Mouse (Mus musculus): ENCODE data around the gene Orm2. TPM values are rescaled to one million over a fixed set of nuclear protein-coding genes. Genes with fewer than 3 reads are reported as not detected.
A peak's percentile ranks its signal among the peaks of the same experiment; 100 is the strongest.

The Orm2 gene
- polyA plus RNA-seq, 1 experiment from 2014 or later, result not detected

- 89% methylated on average over 8 of the region's 8 CpGs for WGBS
- H3K9me3 ChIP-seq (ENCODE audit: control insufficient read depth, low read length), result no peaks in the 10 kb centered on the region
Measured at GRCm38 (mm10) chr4:63344295-63344694, 18.0 kb upstream of the Orm2 start, which contains the start of gene Orm1. Gene Orm1, plus strand, starts transcription at chr4:63344560.

GRCm38 (mm10) chr4:63345261-63345660 lies 17.0 kb upstream of the Orm2 start:
- Histone ChIP-seq H3K4me2 (replicated peaks; ENCODE audit: low read depth, low read length) (no peak overlapping the region), H3K9ac (ENCODE audit: low read depth, low read length) (no peak overlapping the region), H3K27ac (ENCODE audit: low read depth, low read length) (no peak overlapping the region), H3K9me3 (ENCODE audit: control insufficient read depth, low read length) (no peaks in the 10 kb centered on the region), H3K4me1 (replicated peaks; ENCODE audit: control insufficient read depth, insufficient read depth, low read length) (no peaks in the 10 kb centered on the region), H3K27me3 (ENCODE audit: control insufficient read depth, insufficient read depth, low read length) (no peaks in the 10 kb centered on the region), H3K4me3 (ENCODE audit: low read depth, low read length) (no peak overlapping the region), H3K36me3 (ENCODE audit: control insufficient read depth, insufficient read depth, low read length) (no peaks in the 10 kb centered on the region)
- DNase-seq (ENCODE audit: low spot score) (no peak), ATAC-seq (ENCODE audit: low FRiP score) (no peak)

More at GRCm38 (mm10) chr4:63344295-63344694, 18.0 kb upstream of the Orm2 start, which contains the start of gene Orm1:
- H3K27ac ChIP-seq (ENCODE audit: low read depth, low read length), result no peak within 1 kb of the TSS
- no peaks in the 10 kb centered on the region for H3K36me3 ChIP-seq (ENCODE audit: control insufficient read depth, insufficient read depth, low read length)
- no peaks in the 10 kb centered on the region for H3K4me1 ChIP-seq (replicated peaks; ENCODE audit: control insufficient read depth, insufficient read depth, low read length)
- DNase-seq (ENCODE audit: low spot score) (no peak), ATAC-seq (ENCODE audit: low FRiP score) (no peak)
- no peak within 1 kb of the TSS for H3K4me3 ChIP-seq (ENCODE audit: low read depth, low read length)
- H3K9ac ChIP-seq (ENCODE audit: low read depth, low read length), result no peak within 1 kb of the TSS
- H3K27me3 ChIP-seq (ENCODE audit: control insufficient read depth, insufficient read depth, low read length), result no peaks in the 10 kb centered on the region
- H3K4me2 ChIP-seq (replicated peaks; ENCODE audit: low read depth, low read length), result no peak within 1 kb of the TSS

- no peak overlapping the region for H3K9ac ChIP-seq (ENCODE audit: low read depth, low read length)
- no peak overlapping the region for H3K4me2 ChIP-seq (replicated peaks; ENCODE audit: low read depth, low read length)
- H3K4me3 ChIP-seq (ENCODE audit: low read depth, low read length), result no peak overlapping the region
- ATAC-seq (ENCODE audit: low FRiP score), result no peak
- no peaks in the 10 kb centered on the region for H3K9me3 ChIP-seq (ENCODE audit: control insufficient read depth, low read length)
- H3K27ac ChIP-seq (ENCODE audit: low read depth, low read length), result no peak overlapping the region
- no peak for DNase-seq (ENCODE audit: low spot score)
- H3K27me3 ChIP-seq (ENCODE audit: control insufficient read depth, insufficient read depth, low read length), result no peaks in the 10 kb centered on the region
- 86% methylated on average over 4 of the region's 4 CpGs for WGBS
- H3K36me3 ChIP-seq (ENCODE audit: control insufficient read depth, insufficient read depth, low read length), result no peaks in the 10 kb centered on the region
- H3K4me1 ChIP-seq (replicated peaks; ENCODE audit: control insufficient read depth, insufficient read depth, low read length), result no peaks in the 10 kb centered on the region
Measured at GRCm38 (mm10) chr4:63346659-63347058, 15.6 kb upstream of the Orm2 start.

GRCm38 (mm10) chr4:63348524-63348923 lies 13.7 kb upstream of the Orm2 start:
- no peaks in the 10 kb centered on the region for H3K27me3 ChIP-seq (ENCODE audit: control insufficient read depth, insufficient read depth, low read length)
- no peak overlapping the region for H3K4me3 ChIP-seq (ENCODE audit: low read depth, low read length)
- H3K9me3 ChIP-seq (ENCODE audit: control insufficient read depth, low read length), result no peaks in the 10 kb centered on the region
- no peak overlapping the region for H3K9ac ChIP-seq (ENCODE audit: low read depth, low read length)
- no peak overlapping the region for H3K4me2 ChIP-seq (replicated peaks; ENCODE audit: low read depth, low read length)
- H3K4me1 ChIP-seq (replicated peaks; ENCODE audit: control insufficient read depth, insufficient read depth, low read length), result no peaks in the 10 kb centered on the region
- no peak for DNase-seq (ENCODE audit: low spot score)
- no peak overlapping the region for H3K27ac ChIP-seq (ENCODE audit: low read depth, low read length)
- WGBS, result 72% methylated on average over 6 of the region's 6 CpGs
- no peak for ATAC-seq (ENCODE audit: low FRiP score)
- H3K36me3 ChIP-seq (ENCODE audit: control insufficient read depth, insufficient read depth, low read length), result no peaks in the 10 kb centered on the region

- no peak for ATAC-seq (ENCODE audit: low FRiP score)
Measured at GRCm38 (mm10) chr4:63355877-63356665, 6.2 kb upstream of the Orm2 start, which contains the start of gene Orm3. Gene Orm3, plus strand, starts transcription at chr4:63356162.

GRCm38 (mm10) chr4:63356981-63357570 lies 5.2 kb upstream of the Orm2 start:
- Histone ChIP-seq H3K9ac (ENCODE audit: low read depth, low read length) (no peak overlapping the region), H3K27ac (ENCODE audit: low read depth, low read length) (no peak overlapping the region), H3K4me3 (ENCODE audit: low read depth, low read length) (no peak overlapping the region), H3K4me2 (replicated peaks; ENCODE audit: low read depth, low read length) (no peak overlapping the region), H3K9me3 (ENCODE audit: control insufficient read depth, low read length) (no peaks in the 10 kb centered on the region), H3K36me3 (ENCODE audit: control insufficient read depth, insufficient read depth, low read length) (no peaks in the 10 kb centered on the region), H3K4me1 (replicated peaks; ENCODE audit: control insufficient read depth, insufficient read depth, low read length) (no peaks in the 10 kb centered on the region), H3K27me3 (ENCODE audit: control insufficient read depth, insufficient read depth, low read length) (no peaks in the 10 kb centered on the region)
- 55% methylated on average over 2 of the region's 2 CpGs for WGBS
- no peak for DNase-seq (ENCODE audit: low spot score)
- ATAC-seq (ENCODE audit: low FRiP score), result no peak

More at GRCm38 (mm10) chr4:63355877-63356665, 6.2 kb upstream of the Orm2 start, which contains the start of gene Orm3:
- Histone ChIP-seq H3K36me3 (ENCODE audit: control insufficient read depth, insufficient read depth, low read length) (no peaks in the 10 kb centered on the region), H3K9ac (ENCODE audit: low read depth, low read length) (no peak within 1 kb of the TSS), H3K27ac (ENCODE audit: low read depth, low read length) (no peak within 1 kb of the TSS), H3K9me3 (ENCODE audit: control insufficient read depth, low read length) (no peaks in the 10 kb centered on the region), H3K4me2 (replicated peaks; ENCODE audit: low read depth, low read length) (no peak within 1 kb of the TSS), H3K4me3 (ENCODE audit: low read depth, low read length) (no peak within 1 kb of the TSS), H3K4me1 (replicated peaks; ENCODE audit: control insufficient read depth, insufficient read depth, low read length) (no peaks in the 10 kb centered on the region), H3K27me3 (ENCODE audit: control insufficient read depth, insufficient read depth, low read length) (no peaks in the 10 kb centered on the region)
- 79% methylated on average over 4 of the region's 4 CpGs for WGBS
- DNase-seq (ENCODE audit: low spot score), result no peak

- no peak overlapping the region for H3K27ac ChIP-seq (ENCODE audit: low read depth, low read length)
- H3K4me1 ChIP-seq (replicated peaks; ENCODE audit: control insufficient read depth, insufficient read depth, low read length), result no peaks in the 10 kb centered on the region
- 77% methylated on average over 6 of the region's 6 CpGs for WGBS
- no peaks in the 10 kb centered on the region for H3K36me3 ChIP-seq (ENCODE audit: control insufficient read depth, insufficient read depth, low read length)
- no peak overlapping the region for H3K4me3 ChIP-seq (ENCODE audit: low read depth, low read length)
- no peak overlapping the region for H3K4me2 ChIP-seq (replicated peaks; ENCODE audit: low read depth, low read length)
- H3K9me3 ChIP-seq (ENCODE audit: control insufficient read depth, low read length), result no peaks in the 10 kb centered on the region
- ATAC-seq (ENCODE audit: low FRiP score), result peak; percentile 36; the same call in 1 of the 2 replicates
- no peaks in the 10 kb centered on the region for H3K27me3 ChIP-seq (ENCODE audit: control insufficient read depth, insufficient read depth, low read length)
- no peak overlapping the region for H3K9ac ChIP-seq (ENCODE audit: low read depth, low read length)
- DNase-seq (ENCODE audit: low spot score), result no peak
Measured at GRCm38 (mm10) chr4:63359861-63360260, 2.4 kb upstream of the Orm2 start.

- Histone ChIP-seq H3K9me3 (ENCODE audit: control insufficient read depth, low read length) (no peaks in the 10 kb centered on the region), H3K4me3 (ENCODE audit: low read depth, low read length) (no peak overlapping the region), H3K4me1 (replicated peaks; ENCODE audit: control insufficient read depth, insufficient read depth, low read length) (no peaks in the 10 kb centered on the region), H3K27ac (ENCODE audit: low read depth, low read length) (no peak overlapping the region), H3K36me3 (ENCODE audit: control insufficient read depth, insufficient read depth, low read length) (no peaks in the 10 kb centered on the region), H3K4me2 (replicated peaks; ENCODE audit: low read depth, low read length) (no peak overlapping the region), H3K9ac (ENCODE audit: low read depth, low read length) (no peak overlapping the region), H3K27me3 (ENCODE audit: control insufficient read depth, insufficient read depth, low read length) (no peaks in the 10 kb centered on the region)
- WGBS, result 13% methylated on average over 4 of the region's 4 CpGs
- peak; percentile 90 for DNase-seq (ENCODE audit: low spot score)
- ATAC-seq (ENCODE audit: low FRiP score), result peak; percentile 38
Measured at GRCm38 (mm10) chr4:63368577-63368976, 6.3 kb downstream of the Orm2 start.

GRCm38 (mm10) chr4:63370897-63371296 lies 8.6 kb downstream of the Orm2 start:
- WGBS, result 27% methylated on average over 7 of the region's 7 CpGs
- no peak overlapping the region for H3K9ac ChIP-seq (ENCODE audit: low read depth, low read length)
- DNase-seq (ENCODE audit: low spot score) (no peak), ATAC-seq (ENCODE audit: low FRiP score) (no peak)
- H3K27ac ChIP-seq (ENCODE audit: low read depth, low read length), result no peak overlapping the region
- H3K4me2 ChIP-seq (replicated peaks; ENCODE audit: low read depth, low read length), result no peak overlapping the region
- H3K27me3 ChIP-seq (ENCODE audit: control insufficient read depth, insufficient read depth, low read length), result no peaks in the 10 kb centered on the region
- no peak overlapping the region for H3K4me3 ChIP-seq (ENCODE audit: low read depth, low read length)
- H3K9me3 ChIP-seq (ENCODE audit: control insufficient read depth, low read length), result no peaks in the 10 kb centered on the region
- H3K4me1 ChIP-seq (replicated peaks; ENCODE audit: control insufficient read depth, insufficient read depth, low read length), result no peaks in the 10 kb centered on the region
- no peaks in the 10 kb centered on the region for H3K36me3 ChIP-seq (ENCODE audit: control insufficient read depth, insufficient read depth, low read length)
